Mouse (Mus musculus) liver, adult 2 months (tissue): ENCODE data around the gene Gm42906.

Source experiments
- CTCF ChIP-seq: fragments of 200-500 bp; IDR thresholded peaks from 2 replicates; pipeline ENCODE4 v1.5.1; 2011; ENCODE audit warnings: low read depth, low read length, control low read depth
- POLR2A ChIP-seq: fragments of 200-500 bp; IDR thresholded peaks from 2 replicates; pipeline ENCODE4 v1.6.1; 2011; ENCODE audit warnings: low read length, control low read depth; ENCODE audit not compliant: insufficient read depth; ENCODE audit errors: extremely low read depth

GRCm38 (mm10) chr5:151418551-151418950 is 9.4 kb downstream of the Gm42906 start:
- TF ChIP-seq CTCF (no peak), POLR2A (no peak)
